Mouse (Mus musculus): Measurements from ENCODE around the gene Akap13.

DNA sequence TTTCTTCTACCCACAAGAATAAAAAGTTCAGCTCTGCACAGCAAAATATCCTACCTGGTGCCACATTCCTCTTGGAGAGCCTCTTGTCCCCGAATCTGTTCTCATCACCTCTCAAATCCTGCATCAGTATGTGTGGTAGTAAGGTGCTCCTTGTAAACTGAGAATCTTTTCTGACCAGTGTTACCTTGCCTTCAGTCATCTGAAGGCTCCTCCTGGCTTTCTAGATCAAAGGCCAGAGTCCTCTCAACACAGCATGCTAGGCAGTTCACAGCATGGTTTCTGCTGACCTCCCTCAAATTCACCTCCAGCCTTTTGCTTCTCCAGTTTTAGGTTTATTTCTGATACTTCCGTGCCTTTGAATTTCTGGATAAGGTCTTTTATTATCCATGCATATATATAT, 15.1 kb upstream of the Akap13 start:
- TF ChIP-seq CTCF (conservative IDR thresholded peaks at IDR 0.05; ENCODE audit: insufficient read depth, insufficient read length, low read depth, low read length) (no peak), POLR2A (IDR thresholded peaks at IDR 0.05; ENCODE audit: low read depth, low read length) (no peak)
